Mouse (Mus musculus): ENCODE measurements around the gene Donson. TPM values are rescaled to one million over a fixed set of nuclear protein-coding genes. Genes with fewer than 3 reads are reported as not detected.

Gene Donson
- polyA plus RNA-seq, 1 experiment: 3.5 TPM

- Histone ChIP-seq H3K4me3 (no peak overlapping the region), H3K36me3 (ENCODE audit: control insufficient read depth, insufficient read depth) (peaks cover 21% of the 10 kb centered on the region), H3K4me2 (ENCODE audit: low read depth) (no peak overlapping the region), H3K79me2 (ENCODE audit: control insufficient read depth, insufficient read depth) (no peaks in the 10 kb centered on the region), H3K27me3 (ENCODE audit: control insufficient read depth, insufficient read depth, insufficient read length) (no peaks in the 10 kb centered on the region), H3ac (ENCODE audit: control insufficient read depth, insufficient read length) (no peak overlapping the region)
- TF ChIP-seq MYOD1 (IDR thresholded peaks at IDR 0.05; ENCODE audit: control insufficient read depth in 1 of 3, insufficient read length in 2 of 3, low read depth in 2 of 3): no peak
- no peak for TF ChIP-seq USF1 (IDR thresholded peaks at IDR 0.05; ENCODE audit: low read depth)
- no peak for TF ChIP-seq REST (IDR thresholded peaks at IDR 0.05; ENCODE audit: insufficient read depth, insufficient read length)
- no peak for TF ChIP-seq TCF12 (IDR thresholded peaks at IDR 0.05; ENCODE audit: insufficient read depth, poor library complexity, severe bottlenecking)
- no peak for TF ChIP-seq POLR2A (IDR thresholded peaks at IDR 0.05; ENCODE audit: insufficient read length, low read depth)
- TF ChIP-seq SRF (IDR thresholded peaks at IDR 0.05; ENCODE audit: control insufficient read depth, insufficient read length, low read depth): no peak
- no peak for TF ChIP-seq POLR2AphosphoS2 (IDR thresholded peaks at IDR 0.05; ENCODE audit: insufficient read length, low read depth)
- TF ChIP-seq E2F4 (IDR thresholded peaks at IDR 0.05; ENCODE audit: insufficient read depth): no peak
- no peak for TF ChIP-seq CEBPB (IDR thresholded peaks at IDR 0.05; ENCODE audit: insufficient read depth, poor library complexity, severe bottlenecking)
Measured at GRCm38 (mm10) chr16:91695108-91695755, 6.7 kb upstream of the Donson start.

- H3K36me3 ChIP-seq (ENCODE audit: control insufficient read depth, insufficient read depth): peaks cover 19% of the 10 kb centered on the region
- TF ChIP-seq SRF (IDR thresholded peaks at IDR 0.05; ENCODE audit: control insufficient read depth, insufficient read length, low read depth): no peak
- no peak for TF ChIP-seq MAX (IDR thresholded peaks at IDR 0.05; ENCODE audit: low read depth)
- H3ac ChIP-seq (ENCODE audit: control insufficient read depth, insufficient read length): no peak overlapping the region
- H3K79me2 ChIP-seq (ENCODE audit: control insufficient read depth, insufficient read depth): no peaks in the 10 kb centered on the region
- H3K4me3 ChIP-seq: no peak overlapping the region
- H3K4me2 ChIP-seq (ENCODE audit: low read depth): no peak overlapping the region
- H3K27me3 ChIP-seq (ENCODE audit: control insufficient read depth, insufficient read depth, insufficient read length): no peaks in the 10 kb centered on the region
Measured at GRCm38 (mm10) chr16:91694455-91695084, 6.0 kb upstream of the Donson start.

GRCm38 (mm10) chr16:91689791-91690190, 1.2 kb upstream of the Donson start:
- Histone ChIP-seq H3K4me2 (ENCODE audit: low read depth) (peak overlapping the region; percentile 99), H3K79me2 (ENCODE audit: control insufficient read depth, insufficient read depth) (peaks cover 4% of the 10 kb centered on the region)

GRCm38 (mm10) chr16:91688023-91688618, 449 bp downstream of the Donson start:
- Histone ChIP-seq H3K4me2 (ENCODE audit: low read depth) (peak overlapping the region; percentile 81), H3K27me3 (ENCODE audit: control insufficient read depth, insufficient read depth, insufficient read length) (no peaks in the 10 kb centered on the region), H3K79me2 (ENCODE audit: control insufficient read depth, insufficient read depth) (peaks cover 4% of the 10 kb centered on the region), H3K36me3 (ENCODE audit: control insufficient read depth, insufficient read depth) (no peaks in the 10 kb centered on the region), H3K4me3 (peak overlapping the region; percentile 46), H3ac (ENCODE audit: control insufficient read depth, insufficient read length) (peak overlapping the region; percentile 51)
- no peak for TF ChIP-seq USF1 (IDR thresholded peaks at IDR 0.05; ENCODE audit: low read depth)
- TF ChIP-seq MYOD1 (IDR thresholded peaks at IDR 0.05; ENCODE audit: control insufficient read depth in 1 of 3, insufficient read length in 2 of 3, low read depth in 2 of 3): peak in 1 of 3 experiments; percentile 0
- TF ChIP-seq POLR2AphosphoS2 (IDR thresholded peaks at IDR 0.05; ENCODE audit: insufficient read length, low read depth): no peak
- TF ChIP-seq E2F4 (IDR thresholded peaks at IDR 0.05; ENCODE audit: insufficient read depth): no peak
- TF ChIP-seq MYOG (IDR thresholded peaks at IDR 0.05; ENCODE audit: control insufficient read depth in 1 of 3, insufficient read depth in 1 of 3, insufficient read length in 2 of 3, low read depth in 2 of 3): no peak
- no peak for TF ChIP-seq POLR2A (IDR thresholded peaks at IDR 0.05; ENCODE audit: insufficient read length, low read depth)
- TF ChIP-seq REST (IDR thresholded peaks at IDR 0.05; ENCODE audit: insufficient read depth, insufficient read length): no peak

More at GRCm38 (mm10) chr16:91689791-91690190, 1.2 kb upstream of the Donson start:
- no peak overlapping the region for H3ac ChIP-seq (ENCODE audit: control insufficient read depth, insufficient read length)
- peaks cover 4% of the 10 kb centered on the region for H3K36me3 ChIP-seq (ENCODE audit: control insufficient read depth, insufficient read depth)
- H3K4me3 ChIP-seq: peak overlapping the region; percentile 46
- TF ChIP-seq USF1 (IDR thresholded peaks at IDR 0.05; ENCODE audit: low read depth) (no peak), SRF (IDR thresholded peaks at IDR 0.05; ENCODE audit: control insufficient read depth, insufficient read length, low read depth) (no peak), TCF12 (IDR thresholded peaks at IDR 0.05; ENCODE audit: insufficient read depth, poor library complexity, severe bottlenecking) (no peak), E2F4 (IDR thresholded peaks at IDR 0.05; ENCODE audit: insufficient read depth) (no peak), POLR2A (IDR thresholded peaks at IDR 0.05; ENCODE audit: insufficient read length, low read depth) (no peak), MYOG (IDR thresholded peaks at IDR 0.05; ENCODE audit: control insufficient read depth in 1 of 3, insufficient read depth in 1 of 3, insufficient read length in 2 of 3, low read depth in 2 of 3) (no peak), CEBPB (IDR thresholded peaks at IDR 0.05; ENCODE audit: insufficient read depth, poor library complexity, severe bottlenecking) (no peak)
- H3K27me3 ChIP-seq (ENCODE audit: control insufficient read depth, insufficient read depth, insufficient read length): no peaks in the 10 kb centered on the region

GRCm38 (mm10) chr16:91686369-91686768, 2.2 kb downstream of the Donson start:
- peaks cover 4% of the 10 kb centered on the region for H3K36me3 ChIP-seq (ENCODE audit: control insufficient read depth, insufficient read depth)
- H3K79me2 ChIP-seq (ENCODE audit: control insufficient read depth, insufficient read depth): peaks cover 4% of the 10 kb centered on the region
- TF ChIP-seq TCF3 (IDR thresholded peaks at IDR 0.05; ENCODE audit: insufficient read length, low read depth) (no peak), MYOD1 (IDR thresholded peaks at IDR 0.05; ENCODE audit: control insufficient read depth in 1 of 3, insufficient read length in 2 of 3, low read depth in 2 of 3) (no peak)
- no peaks in the 10 kb centered on the region for H3K27me3 ChIP-seq (ENCODE audit: control insufficient read depth, insufficient read depth, insufficient read length)
- H3K4me3 ChIP-seq: no peak overlapping the region
- no peak overlapping the region for H3K4me2 ChIP-seq (ENCODE audit: low read depth)
- H3ac ChIP-seq (ENCODE audit: control insufficient read depth, insufficient read length): no peak overlapping the region
